Mouse (Mus musculus) monocyte, adult 2 months (primary cell): Measurements from ENCODE around the gene Bcl2.
A peak's percentile ranks its signal among the peaks of the same experiment; 100 is the strongest.
"Not testable (repeated sequence)": the region's sequence is repeated elsewhere in the genome, so short reads cannot be mapped to it uniquely, and the experiment has no call there.

Experiments used
- DNase-seq, 2 experiments: peaks; one replicate each; pipeline ENCODE4 v3.0.0; 2022; ENCODE audit warnings: low spot score in 2 of 2, low read depth in 1 of 2

The Bcl2 gene

GRCm38 (mm10) chr1:106713621-106714529 is at the start of gene Bcl2:
TSS of gene Bcl2 (minus strand) at chr1:106714274.
- peak; percentile 16 to 58 for DNase-seq

GRCm38 (mm10) chr1:106760750-106761149 is 46.7 kb upstream of the Bcl2 start:
- no peak for DNase-seq

GRCm38 (mm10) chr1:106759572-106760435 is 45.7 kb upstream of the Bcl2 start, which contains the start of gene Kdsr:
TSS of gene Kdsr (minus strand) at chr1:106759727.
- peak; percentile 90 to 96 for DNase-seq

GRCm38 (mm10) chr1:106758734-106759571 is 44.9 kb upstream of the Bcl2 start:
- no peak for DNase-seq

GRCm38 (mm10) chr1:106756633-106757032 is 42.6 kb upstream of the Bcl2 start:
- DNase-seq, result no peak

- DNase-seq, result no peak
Measured at GRCm38 (mm10) chr1:106752013-106752412, 37.9 kb upstream of the Bcl2 start.

GRCm38 (mm10) chr1:106750656-106751055 is 36.6 kb upstream of the Bcl2 start:
- DNase-seq, result no peak

GRCm38 (mm10) chr1:106748555-106749315 is 34.7 kb upstream of the Bcl2 start:
- DNase-seq, result no peak

GRCm38 (mm10) chr1:106742980-106743379 is 28.9 kb upstream of the Bcl2 start:
- no peak for DNase-seq

GRCm38 (mm10) chr1:106740735-106741134 is 26.7 kb upstream of the Bcl2 start:
- DNase-seq, result no peak

GRCm38 (mm10) chr1:106739810-106740209 is 25.7 kb upstream of the Bcl2 start:
- DNase-seq, result no peak

GRCm38 (mm10) chr1:106738092-106738491 is 24.0 kb upstream of the Bcl2 start:
- no peak for DNase-seq

- no peak for DNase-seq
Measured at GRCm38 (mm10) chr1:106736211-106736610, 22.1 kb upstream of the Bcl2 start.

GRCm38 (mm10) chr1:106735586-106735985 is 21.5 kb upstream of the Bcl2 start:
- no peak for DNase-seq

- DNase-seq, result no peak
Measured at GRCm38 (mm10) chr1:106722061-106722460, 8.0 kb upstream of the Bcl2 start.

- not testable (repeated sequence) for DNase-seq
Measured at GRCm38 (mm10) chr1:106717736-106718135, 3.7 kb upstream of the Bcl2 start.

- peak in 1 of 2 experiments; percentile 36 for DNase-seq
Measured at GRCm38 (mm10) chr1:106717071-106717601, 3.1 kb upstream of the Bcl2 start.

- DNase-seq, result no peak
Measured at GRCm38 (mm10) chr1:106716141-106716540, 2.1 kb upstream of the Bcl2 start.

- no peak for DNase-seq
Measured at GRCm38 (mm10) chr1:106715111-106716083, 1.3 kb upstream of the Bcl2 start.
